Mouse (Mus musculus) left cerebral cortex, postnatal 14 days (tissue): ENCODE data around the gene Tacc3. TPM values are rescaled to one million over a fixed set of nuclear protein-coding genes. Genes with fewer than 3 reads are reported as not detected.
A peak's percentile ranks its signal among the peaks of the same experiment; 100 is the strongest.

ENCODE experiments used
- DNase-seq, 2 experiments: peaks; one replicate each; pipeline ENCODE4 v3.0.0; 2021 to 2022; ENCODE audit warnings: low spot score in 2 of 2, mixed read lengths in 1 of 2
- intact Hi-C: fragments of 180-260 bp; cut with DNase I; formaldehyde crosslinking; loops from one replicate; pipeline ENCODE4 v1.15.1; 2025
- long read RNA-seq, 2 experiments: library from polyadenylated mRNA; stranded (forward); transcript quantifications; one replicate each; pipeline ENCODE4 v2.0.0; 2021
- total RNA-seq, 2 experiments: library from RNA; stranded (reverse); gene quantifications; 2 replicates each; pipeline ENCODE4 v1.2.3; 2021

Gene Tacc3
- total RNA-seq, result 10 to 100 TPM in 1 of 2 experiments, 1 to 10 TPM in 1; 9.1 to 11.2 TPM
- long read RNA-seq, experiment 1, transcript Tacc3-203 (15 exons, 2,187 nt), result major isoform, 6 of 14 reads
- long read RNA-seq, experiment 1, partial matches to known transcripts, result 1 of 14 reads
- long read RNA-seq, experiment 1, other reads (novel, unspliced or antisense), result 7 of 14 reads
- long read RNA-seq, experiment 2, partial matches to known transcripts, result 1 of 7 reads
- long read RNA-seq, experiment 2, other reads (novel, unspliced or antisense), result 6 of 7 reads

GRCm38 (mm10) chr5:33657787-33658663 is at the start of gene Tacc3, which contains the start of gene Tmem129:
Gene Tacc3 (plus strand): TSS chr5:33658128.
Gene Tmem129 (minus strand): TSS chr5:33658416.
- intact Hi-C loops, result no loop called here
- DNase-seq, result peak; percentile 98

DNA sequence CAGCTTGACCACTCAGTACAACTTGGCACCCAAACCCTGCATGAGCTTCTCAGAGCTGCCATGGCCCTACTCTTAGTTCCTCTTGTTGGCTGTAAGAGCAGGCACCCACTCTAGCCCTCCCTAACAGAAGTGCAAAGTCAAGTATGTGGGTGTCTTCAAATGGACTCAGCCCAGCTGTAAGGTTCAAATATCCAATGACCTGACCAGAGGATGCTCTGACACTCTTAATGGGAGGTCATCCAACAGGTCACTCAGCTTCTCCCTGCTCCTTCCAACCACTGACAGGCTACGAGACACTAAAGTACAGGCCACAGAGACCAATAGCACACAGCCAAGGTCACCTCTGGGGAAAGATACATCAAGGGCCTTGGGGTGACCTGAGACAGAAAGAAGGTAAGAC is 48.7 kb upstream of the Tacc3 start:
- DNase-seq, result no peak
- intact Hi-C loops, result no loop called here

- intact Hi-C loops, result no loop called here
- no peak for DNase-seq
Observed at GRCm38 (mm10) chr5:33611795-33612194, 46.1 kb upstream of the Tacc3 start.

GRCm38 (mm10) chr5:33614391-33614790 is 43.5 kb upstream of the Tacc3 start:
- no peak for DNase-seq

DNA sequence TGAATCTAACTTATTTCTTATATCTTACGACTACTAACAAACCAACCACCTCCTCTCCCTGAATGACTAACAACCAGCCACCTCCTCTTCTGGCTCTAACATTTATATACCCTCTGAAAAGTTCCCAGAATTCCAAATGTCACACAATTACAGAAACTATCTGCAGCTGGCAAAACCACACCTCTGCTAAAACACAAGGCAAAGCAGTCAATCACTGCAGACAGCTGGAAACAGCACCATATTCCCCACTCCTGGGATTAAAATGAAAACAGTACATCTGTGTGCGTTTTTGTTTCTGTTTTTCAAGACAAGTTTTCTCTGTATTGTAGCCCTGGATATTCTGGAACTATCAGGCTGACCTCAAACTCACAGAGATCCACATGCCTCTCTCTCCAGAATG is 35.3 kb upstream of the Tacc3 start:
- intact Hi-C loops, result no loop called here

More at GRCm38 (mm10) chr5:33614391-33614790, 43.5 kb upstream of the Tacc3 start:
- intact Hi-C loops, result no loop called here

GRCm38 (mm10) chr5:33623766-33624165 is 34.2 kb upstream of the Tacc3 start:
- no peak for DNase-seq
- intact Hi-C loops, result no loop called here

More for the DNA sequence above, 35.3 kb upstream of the Tacc3 start:
- no peak for DNase-seq

GRCm38 (mm10) chr5:33627968-33628367 is 30.0 kb upstream of the Tacc3 start:
- intact Hi-C loops, result no loop called here
- DNase-seq, result no peak

- intact Hi-C loops, result no loop called here
- DNase-seq, result peak; percentile 40 to 46
Observed at GRCm38 (mm10) chr5:33628820-33629300, 29.1 kb upstream of the Tacc3 start.

- DNase-seq, result peak; percentile 99 to 100
- intact Hi-C loops, result no loop called here
Observed at GRCm38 (mm10) chr5:33629301-33629987, 28.5 kb upstream of the Tacc3 start, which contains the start of the genes Fam53a and Gm9903. Gene Fam53a (minus strand): TSS chr5:33629635. Gene Gm9903 (plus strand): TSS chr5:33629925.

DNA sequence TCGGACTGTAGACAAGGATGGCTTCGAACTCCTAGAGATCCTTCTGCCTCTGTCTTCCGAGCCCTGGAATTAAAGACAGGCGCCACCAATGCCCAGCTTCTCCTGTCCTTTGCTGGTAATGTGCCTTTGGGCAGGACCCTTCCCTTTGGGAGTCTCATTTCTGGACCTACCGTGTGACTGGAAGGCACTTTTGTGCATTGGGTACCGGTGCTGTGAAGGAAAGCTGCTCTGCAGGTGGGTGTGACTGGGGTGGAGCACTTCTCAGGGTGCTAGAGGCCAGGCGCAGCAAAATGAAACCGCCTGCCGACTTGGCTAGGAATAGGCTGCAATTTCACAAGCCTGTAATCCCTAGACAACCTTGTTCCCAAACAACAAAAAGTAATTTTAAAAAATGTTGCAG is 27.9 kb upstream of the Tacc3 start:
- intact Hi-C loops, result no loop called here
- DNase-seq, result peak in 1 of 2 experiments; percentile 27

DNA sequence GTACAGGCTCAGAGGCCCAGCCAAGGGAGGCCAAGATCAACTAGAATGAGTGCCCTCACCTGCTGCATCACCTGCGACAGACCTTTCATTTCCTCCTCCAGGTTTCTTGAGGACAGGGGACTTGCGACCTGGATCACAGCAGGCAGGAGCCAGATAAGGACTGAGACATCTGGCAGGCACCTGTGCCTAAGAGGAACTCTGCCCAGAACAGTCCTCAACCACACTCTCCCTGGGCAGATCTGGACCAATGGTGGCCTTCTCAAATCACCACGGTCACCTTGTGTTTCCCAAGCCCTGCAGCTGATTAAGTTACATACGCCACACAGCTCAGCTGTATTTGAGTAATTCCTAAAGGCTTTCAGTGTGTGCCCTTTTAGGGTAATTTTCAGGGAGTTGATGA is 27.3 kb upstream of the Tacc3 start:
- intact Hi-C loops, result no loop called here
- no peak for DNase-seq

DNA sequence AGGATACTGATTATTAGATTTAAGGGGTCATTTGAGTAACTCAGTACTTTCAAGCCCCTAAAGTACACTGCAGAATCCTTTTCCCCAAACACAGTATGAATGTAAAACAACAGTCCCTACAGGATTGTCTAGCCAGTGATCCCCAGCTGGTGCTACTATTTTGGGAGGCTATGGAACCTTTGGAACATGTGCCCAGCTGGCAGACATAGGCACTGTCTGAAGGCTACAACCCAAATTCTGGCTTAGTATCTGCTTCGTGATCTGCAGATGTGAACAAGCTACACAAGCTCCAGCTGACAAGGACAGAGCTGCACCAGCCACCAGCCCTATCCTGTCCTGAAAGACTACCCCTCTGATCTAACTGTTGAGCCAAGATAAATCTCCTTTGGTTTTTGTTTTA is 25.4 kb upstream of the Tacc3 start:
- intact Hi-C loops, result no loop called here
- peak in 1 of 2 experiments; percentile 51 for DNase-seq

DNA sequence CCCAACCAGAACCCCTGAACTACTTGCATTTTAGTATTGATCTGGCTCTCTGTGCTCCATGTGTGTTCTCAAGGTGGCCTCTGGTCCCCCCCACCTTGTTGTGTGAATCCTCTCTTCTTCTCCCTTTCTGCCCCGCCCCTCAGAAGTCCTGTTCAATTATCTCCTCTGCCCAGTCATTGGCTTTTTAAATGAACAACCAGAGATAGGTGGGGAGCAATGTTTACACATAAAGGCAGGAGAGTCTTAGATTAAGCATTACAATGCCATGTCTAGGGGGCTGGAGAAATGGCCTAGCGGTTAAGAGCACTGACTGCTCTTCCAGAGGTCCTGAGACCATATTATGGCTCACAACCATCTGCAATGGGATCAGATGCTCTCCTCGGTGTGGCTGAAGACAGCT is 22.6 kb upstream of the Tacc3 start:
- intact Hi-C loops, result no loop called here
- no peak for DNase-seq

GRCm38 (mm10) chr5:33637606-33638350 is 20.1 kb upstream of the Tacc3 start:
- intact Hi-C loops, result no loop called here
- no peak for DNase-seq

- intact Hi-C loops, result no loop called here
- no peak for DNase-seq
Observed at GRCm38 (mm10) chr5:33638826-33639225, 19.1 kb upstream of the Tacc3 start.

DNA sequence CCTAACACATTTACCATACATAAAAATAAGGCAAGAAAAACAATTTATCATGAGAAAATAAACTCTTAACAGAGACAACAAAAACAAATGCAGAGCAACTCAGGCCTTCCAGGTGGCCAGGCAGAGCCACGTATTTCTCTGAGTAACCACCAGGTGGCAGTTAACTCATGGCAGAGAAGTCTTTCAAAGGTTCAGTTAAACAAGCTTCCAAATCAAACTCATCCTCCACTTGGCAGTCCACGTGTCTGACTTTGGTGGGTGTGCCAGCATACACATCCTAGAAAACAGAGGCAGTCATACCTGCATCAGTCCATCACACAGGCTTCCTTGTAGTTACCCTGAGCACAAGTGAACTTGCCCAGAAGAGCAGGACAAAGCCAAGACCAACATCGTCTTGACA is 17.3 kb upstream of the Tacc3 start:
- DNase-seq, result peak; percentile 59 to 64
- intact Hi-C loops, result no loop called here

DNA sequence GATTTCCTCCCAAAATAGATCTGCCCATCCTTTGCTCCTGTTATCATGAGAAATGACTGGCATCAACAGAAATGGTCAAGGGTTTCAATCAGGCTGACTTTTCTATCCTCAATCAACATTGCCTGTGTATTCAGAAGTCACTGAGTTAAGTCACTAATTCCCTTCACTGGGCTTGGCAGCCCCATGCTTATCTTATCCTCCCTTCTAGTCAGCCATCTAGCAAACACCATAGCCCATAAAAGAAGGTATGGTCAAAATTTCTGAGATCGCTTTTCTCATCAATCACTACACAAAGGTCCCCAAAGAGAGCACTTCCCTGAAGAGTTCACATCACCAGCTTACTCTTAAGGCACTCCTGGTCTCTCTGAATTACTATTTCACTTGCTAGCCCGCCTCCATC is 6.9 kb upstream of the Tacc3 start:
- intact Hi-C loops, result no loop called here
- DNase-seq, result no peak

DNA sequence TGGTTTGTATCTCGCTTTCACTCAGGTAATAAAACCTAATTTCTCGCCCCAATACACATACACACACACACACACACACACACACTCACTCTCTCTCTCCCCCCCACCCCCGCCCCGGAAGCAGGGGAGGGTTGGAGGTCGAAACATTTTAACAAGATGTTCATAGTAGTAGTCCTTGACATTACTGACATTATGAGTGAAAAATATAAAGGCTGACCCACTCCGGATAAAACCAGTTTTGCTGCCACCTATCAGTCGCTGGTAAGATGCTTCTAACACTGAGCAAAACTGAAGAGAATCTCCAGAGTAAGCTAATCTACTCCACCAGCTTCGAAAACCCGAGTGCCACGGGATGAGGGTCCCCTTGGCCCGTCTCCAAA is 6.4 kb upstream of the Tacc3 start:
- no peak for DNase-seq
- intact Hi-C loops, result no loop called here
